Mouse (Mus musculus) liver, adult (tissue): ENCODE measurements at regions not wholly inside any gene's neighbourhood (a gene's known extent, or its start where the extent isn't known, plus 50 kb on each side); places are given as distances from the start of the nearest gene placed in this dataset.

Experiments
- GATA4 ChIP-seq: IDR thresholded peaks from 2 replicates; pipeline ENCODE4 v1.6.1; 2014; ENCODE audit warnings: mild to moderate bottlenecking, low read length; ENCODE audit not compliant: insufficient replicate concordance

DNA sequence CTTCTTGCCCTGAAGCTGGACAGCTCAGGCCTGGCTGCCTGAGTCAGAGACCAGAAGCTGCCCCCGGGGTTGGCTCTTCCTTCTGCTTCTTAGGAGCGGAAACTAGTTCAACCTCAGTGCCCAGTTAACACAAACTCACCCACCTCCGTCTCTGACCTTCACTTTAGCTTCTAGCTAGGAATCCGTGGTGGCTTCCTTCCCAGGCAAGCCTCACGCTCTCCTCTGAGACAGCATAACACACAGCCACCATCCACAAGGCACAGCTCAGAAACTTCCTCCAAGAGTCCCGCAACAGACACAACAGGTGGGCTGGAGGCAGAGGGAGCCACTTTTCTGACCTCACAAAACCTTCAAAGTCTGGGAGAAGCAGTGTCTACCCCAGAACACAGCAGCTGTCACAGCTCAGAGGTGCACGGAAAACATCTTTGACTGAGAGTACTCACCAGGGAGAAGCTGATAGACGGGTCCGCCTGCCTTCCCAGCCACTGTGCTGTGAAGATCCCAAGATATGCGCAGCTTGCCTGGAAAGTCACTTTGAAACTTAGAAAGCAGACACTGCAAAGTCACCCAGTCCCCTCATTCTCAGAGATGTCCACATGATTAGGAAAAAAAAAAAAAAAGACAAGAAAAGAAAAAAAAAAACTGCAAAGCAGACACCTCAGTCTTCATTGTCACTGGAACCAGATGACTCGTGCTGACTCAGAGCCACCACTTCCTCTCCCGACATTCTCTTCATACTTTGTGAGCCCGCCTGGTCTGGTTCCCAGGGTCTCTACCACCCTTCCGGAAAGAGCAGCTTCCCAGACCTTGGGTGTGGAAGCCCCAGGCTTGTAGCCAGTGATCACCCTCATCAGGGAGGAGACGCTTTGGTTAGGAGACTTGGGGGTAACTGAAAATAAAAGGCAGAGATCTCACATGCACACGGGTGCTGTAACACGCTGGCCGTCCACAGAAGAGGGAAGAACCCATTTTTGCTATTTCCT lies 162.1 kb upstream of the Spdye4c start:
- TF ChIP-seq GATA4: no peak

DNA sequence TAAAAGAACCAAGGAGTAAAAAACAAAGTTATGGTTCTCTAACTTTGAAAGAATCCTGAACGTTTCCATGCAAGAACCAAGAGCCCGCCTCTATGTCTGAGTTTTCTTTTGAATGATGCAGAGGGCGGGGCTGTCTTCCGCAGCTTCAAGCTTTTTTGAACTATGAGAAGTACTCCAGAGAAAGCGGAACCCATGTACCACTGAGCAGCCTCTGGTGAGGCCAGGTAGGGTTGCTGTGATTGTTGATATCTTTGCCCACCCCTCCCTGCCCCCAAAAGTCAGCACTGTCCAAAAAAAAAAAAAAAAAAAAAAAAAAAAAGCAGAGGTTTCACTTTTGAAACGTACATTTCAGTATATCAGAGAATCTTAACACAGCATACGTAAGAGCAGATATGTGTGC lies 161.2 kb upstream of the Spdye4c start:
- TF ChIP-seq GATA4: no peak

DNA sequence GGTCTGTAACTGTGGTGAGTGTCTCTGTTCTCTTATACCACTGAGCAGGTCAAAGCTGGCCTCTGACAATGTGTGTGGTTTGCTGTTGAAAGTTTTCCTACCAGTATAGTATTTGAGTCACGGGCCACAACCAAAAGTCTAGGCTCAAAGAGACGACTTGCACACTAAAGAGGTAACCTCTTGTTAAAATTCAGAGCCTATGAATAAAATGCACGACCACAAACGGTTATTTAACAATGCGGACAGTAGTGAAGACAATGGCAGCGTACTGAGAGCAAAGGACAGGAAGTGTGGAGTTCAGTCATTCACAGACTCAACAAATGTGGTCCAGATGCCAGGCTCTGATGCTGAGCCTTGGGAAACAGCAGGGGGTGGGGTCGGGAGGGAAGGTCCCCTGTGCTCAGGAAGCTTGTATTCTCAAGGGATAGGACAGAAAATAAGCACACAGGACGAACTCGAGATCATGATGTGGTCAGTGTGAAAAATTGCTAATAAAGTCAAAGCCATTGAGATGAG lies 160.2 kb upstream of the Spdye4c start:
- TF ChIP-seq GATA4: no peak

DNA sequence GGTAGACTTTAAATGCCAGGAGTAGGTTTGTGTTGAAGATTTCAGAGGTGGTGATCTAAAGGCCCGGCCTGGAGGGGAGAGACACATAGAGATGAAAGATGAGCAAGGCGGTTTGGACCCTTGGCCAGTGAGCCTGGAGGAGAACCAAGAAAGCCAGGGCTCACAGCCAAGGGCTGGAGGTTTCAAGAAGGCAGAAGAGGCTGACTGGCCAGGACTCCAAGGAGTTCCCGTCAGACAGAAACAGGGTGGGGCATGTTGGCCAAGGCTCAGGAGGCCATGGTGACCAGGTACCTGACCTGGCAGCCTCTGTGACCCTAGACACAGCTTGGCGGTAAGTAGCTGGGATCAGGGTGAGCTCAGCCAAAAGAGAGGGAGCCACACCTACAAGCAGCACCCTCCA lies 159.3 kb upstream of the Spdye4c start:
- TF ChIP-seq GATA4: no peak

DNA sequence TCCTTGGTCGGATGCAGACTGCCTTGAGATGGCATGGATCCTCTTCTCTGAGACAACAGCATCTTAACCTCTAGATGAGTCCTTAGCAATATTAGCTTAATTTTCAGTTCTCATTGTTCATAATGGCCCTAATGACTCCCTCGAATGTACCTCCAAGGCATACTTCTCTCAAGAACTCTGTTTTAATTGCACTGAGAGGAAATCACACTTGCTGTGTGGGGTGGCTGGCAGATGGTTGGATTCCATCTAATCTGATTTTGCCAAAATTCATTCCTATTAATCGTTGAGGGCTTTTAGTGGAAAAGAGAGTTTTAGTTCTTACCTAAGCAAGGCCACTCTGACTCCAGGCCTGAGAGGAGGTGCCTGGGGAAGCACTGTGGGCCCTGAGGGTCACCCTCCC lies 158.3 kb upstream of the Spdye4c start:
- no peak for TF ChIP-seq GATA4

DNA sequence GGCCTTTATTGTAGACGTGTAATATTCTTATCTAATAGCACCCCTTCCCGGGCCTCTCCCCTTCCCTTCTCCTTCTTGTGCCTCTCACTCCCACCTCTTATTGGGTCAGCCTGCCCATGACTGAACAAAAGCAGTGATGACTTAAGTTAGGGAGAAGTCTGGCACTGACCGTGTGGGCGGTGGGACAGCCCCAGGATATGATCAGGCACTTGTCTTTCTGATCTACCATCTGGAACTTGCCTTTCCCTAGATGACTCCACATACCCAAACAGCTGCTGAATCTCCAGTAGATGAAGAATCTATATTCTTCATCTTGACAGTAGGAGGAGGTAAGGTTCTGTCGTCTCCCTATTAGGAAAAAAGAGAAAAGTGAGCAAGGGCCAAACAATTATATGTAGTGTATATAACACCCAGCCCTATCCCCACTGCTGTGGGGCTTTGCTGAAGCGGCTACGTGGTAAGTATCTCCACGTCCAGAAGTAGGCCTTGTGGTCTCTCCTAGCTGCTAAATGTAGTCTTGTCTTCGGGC lies 157.4 kb upstream of the Spdye4c start:
- no peak for TF ChIP-seq GATA4

DNA sequence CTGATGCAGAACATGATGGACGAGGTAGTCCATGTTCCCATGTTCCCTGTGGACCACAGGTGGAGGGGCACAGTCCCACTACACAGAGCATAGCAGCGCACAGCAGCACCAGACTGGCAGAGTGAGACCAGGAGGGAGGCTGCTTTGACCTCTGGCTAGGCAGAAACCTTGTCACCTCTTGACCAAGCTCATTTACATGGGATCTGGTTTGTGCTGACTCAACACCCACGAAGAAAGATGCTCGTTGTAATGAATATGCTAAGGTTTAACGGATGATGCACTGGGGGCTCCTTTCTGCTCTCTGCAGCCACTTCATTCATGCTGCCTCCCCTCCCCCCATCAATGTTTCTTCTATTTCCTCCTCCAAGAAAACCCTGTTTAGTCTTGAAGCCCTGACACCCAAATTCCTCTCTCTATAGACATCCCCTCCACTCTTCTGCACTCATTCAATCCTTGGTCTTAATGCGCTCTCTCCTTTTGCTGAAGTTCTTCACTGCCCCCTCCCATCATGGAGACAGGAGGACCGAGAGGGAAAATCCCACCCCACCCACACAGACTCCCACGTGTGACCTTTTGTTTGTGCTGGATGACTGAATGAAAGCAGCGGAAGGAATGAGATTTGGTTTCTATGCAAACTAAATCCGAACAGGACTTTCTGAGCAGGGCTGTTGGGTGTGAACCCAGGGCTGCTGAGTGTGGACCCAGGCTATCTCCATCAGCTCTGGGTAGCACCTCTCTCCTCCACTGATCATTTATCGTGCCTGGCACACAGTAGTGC lies 156.6 kb upstream of the Spdye4c start:
- no peak for TF ChIP-seq GATA4

DNA sequence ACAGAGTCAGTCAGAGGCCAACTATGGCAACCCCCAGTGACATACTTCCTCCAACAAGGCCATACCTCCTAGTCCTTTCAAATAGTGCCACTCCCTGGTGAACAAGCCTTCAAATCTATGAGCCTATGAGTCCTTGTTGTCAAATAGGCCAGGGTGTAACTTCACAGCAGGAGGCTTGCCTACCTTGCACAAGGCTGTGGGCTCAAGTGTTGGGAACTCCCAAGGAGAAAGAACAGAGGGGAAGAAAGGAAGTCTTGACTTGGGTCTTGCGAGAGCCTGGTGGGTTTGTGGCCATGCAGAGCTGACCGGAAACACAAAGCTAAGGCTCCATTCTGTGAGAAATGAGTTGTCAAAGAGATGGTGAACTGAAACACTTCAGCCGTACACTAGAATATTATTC lies 154.6 kb upstream of the Spdye4c start:
- no peak for TF ChIP-seq GATA4

DNA sequence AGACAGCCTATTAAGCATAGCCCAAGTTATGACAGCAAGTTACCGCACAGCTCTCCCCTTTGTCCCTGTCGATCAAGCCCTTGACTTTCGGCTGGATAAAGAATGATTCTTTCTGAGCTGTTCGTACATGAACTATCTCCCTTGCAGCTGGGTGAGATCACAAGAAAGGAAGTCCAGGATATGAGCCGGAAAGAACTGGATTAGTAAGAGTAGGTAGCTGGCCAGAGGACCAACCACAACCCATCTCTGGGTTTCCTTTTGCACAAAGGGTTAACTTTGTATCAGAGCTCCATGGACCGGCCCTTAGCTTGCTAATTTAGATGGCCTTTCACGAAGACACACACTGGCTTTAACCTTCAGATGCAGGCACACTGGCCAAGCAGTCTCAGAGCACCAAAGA lies 153.3 kb upstream of the Spdye4c start:
- TF ChIP-seq GATA4: no peak

DNA sequence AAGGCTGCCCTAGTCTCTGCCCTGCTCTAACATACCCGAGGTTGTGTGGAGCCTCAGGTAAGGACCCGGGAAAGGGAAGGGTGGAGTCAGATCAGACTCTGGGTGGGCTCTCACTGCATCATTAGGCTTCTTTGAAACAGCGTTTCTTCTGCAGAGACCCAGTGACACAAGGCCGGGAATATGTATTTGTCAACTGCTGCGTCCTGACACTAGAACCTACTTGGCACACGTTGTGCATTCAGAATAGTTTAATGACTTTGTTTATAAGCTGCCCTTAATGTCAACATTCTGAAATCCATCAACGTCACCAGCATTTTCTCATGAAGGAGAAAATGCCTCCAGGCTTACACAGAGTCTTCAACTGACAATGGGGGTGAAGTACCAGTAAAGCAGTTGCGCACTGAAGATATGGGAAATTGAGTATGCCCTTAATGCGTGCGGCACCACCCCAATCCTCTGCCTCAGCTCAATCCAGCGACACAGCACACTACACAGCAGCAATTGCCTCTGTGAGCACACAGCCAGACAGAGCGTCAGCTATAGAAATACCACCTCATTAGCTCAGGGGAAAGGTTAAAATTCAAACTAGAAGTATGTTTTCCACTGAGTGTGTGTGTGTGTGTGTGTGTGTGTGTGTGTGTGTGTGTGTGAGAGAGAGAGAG lies 152.7 kb upstream of the Spdye4c start:
- TF ChIP-seq GATA4: no peak

DNA sequence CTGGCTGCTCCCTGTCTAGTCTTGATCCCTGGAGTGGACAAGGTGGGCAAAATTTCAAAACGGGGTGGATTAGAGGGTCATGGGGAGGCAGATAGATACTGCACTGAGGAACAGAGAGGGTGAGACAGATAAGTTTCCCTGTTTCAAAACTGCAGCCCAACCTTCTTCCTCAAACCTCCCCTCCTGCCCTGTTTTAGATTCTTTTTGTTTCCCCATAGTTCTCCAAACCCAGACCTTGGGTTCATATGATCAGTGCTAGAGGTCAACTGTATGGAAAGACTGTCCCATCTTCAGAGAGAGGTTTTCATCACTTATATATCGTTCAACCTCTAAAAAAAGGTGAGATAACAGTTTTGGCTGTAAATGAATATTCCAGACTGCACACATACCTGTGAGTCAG lies 152.1 kb upstream of the Spdye4c start:
- no peak for TF ChIP-seq GATA4

DNA sequence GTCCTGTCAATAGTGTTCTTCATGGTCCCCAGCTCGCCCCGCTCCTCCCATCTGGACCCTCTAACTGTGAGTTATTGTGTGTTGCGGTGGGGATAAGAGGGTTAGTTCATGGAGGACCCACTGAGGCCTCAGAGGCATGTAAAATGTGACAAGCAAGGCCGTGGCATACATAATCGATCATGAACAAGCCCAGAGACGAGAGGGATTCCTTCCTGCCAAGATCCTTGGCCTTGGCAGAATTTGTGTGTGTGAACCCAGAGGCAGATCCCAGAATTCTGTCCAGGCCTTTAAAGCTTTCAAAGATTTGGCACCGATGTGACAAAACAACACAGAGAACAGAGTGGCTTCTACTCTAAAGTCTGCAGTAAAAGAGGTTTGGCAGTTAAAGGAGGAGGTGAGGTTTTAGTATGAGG lies 146.4 kb upstream of the Spdye4c start:
- TF ChIP-seq GATA4: no peak

DNA sequence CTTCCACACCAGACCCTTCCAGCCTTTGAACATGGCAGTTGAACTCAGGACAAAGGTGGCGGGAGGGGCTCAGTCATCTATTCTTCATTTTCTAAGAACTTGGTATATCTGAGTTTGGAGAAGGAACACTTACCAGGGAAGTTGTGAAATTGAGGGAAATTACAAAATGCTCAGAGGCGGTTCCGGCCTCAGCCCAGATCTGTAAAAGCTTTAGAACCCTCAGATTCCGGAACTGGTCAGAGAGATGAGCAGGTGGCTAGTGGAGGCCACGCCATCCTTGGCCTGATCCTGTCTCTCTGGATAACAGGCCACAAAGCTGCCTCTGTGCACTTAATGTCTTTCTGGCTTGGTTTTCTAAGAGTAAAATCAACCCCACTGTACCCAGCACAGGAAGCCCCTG lies 145.6 kb upstream of the Spdye4c start:
- no peak for TF ChIP-seq GATA4

DNA sequence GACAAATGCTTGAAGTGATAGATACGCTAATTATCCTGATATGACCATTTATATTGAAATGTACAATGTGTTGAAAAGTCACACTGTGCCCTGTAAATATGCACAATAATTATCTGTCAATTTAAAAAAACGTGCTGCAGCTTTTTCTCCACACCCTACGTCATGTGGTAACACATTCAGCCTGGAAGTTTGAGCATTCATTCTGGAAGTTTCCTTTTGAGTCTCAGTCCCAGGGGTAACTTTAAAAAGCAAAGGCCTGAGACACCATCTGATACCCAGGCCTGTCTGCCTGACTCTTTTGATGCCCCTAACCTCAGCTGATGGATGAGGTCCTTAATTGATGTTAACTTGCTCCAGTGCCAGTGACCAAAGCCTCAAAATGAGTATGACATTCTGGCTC lies 141.7 kb upstream of the Spdye4c start:
- TF ChIP-seq GATA4: no peak

DNA sequence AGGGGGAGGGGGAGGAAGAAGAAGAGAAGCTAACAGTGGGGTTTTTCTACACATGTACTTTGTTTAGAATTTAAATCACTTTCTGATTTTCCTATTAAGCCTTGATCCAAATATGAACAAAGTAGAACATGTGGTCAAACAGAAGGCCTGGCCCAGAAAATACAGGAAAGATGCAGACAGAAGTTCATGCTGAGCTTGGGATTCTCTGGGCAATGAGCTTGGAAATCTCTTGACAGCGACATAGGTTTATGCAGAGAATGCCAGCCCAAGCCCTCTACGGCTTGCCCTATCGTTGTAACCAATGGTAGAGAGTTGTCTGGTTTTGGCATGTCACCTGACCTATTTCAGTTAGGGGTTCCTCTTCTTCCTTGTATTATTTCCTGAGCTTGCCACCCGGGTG lies 141.0 kb upstream of the Spdye4c start:
- no peak for TF ChIP-seq GATA4
